Mouse (Mus musculus) CD4-positive helper T cell, adult 2 months (primary cell): ENCODE data around the gene Camk1g.

Experiments
- DNase-seq: peaks from one replicate; pipeline ENCODE4 v3.0.0-alpha.2; 2012; ENCODE audit warnings: low read depth, missing footprints, low spot score

The Camk1g gene

GRCm38 (mm10) chr1:193376478-193377134 is 6.5 kb upstream of the Camk1g start:
- peak; percentile 56 for DNase-seq

- no peak for DNase-seq
Measured at GRCm38 (mm10) chr1:193373906-193374413, 3.9 kb upstream of the Camk1g start.

- DNase-seq = no peak
Measured at GRCm38 (mm10) chr1:193369091-193369490, 1.0 kb downstream of the Camk1g start.

GRCm38 (mm10) chr1:193368055-193368454 is 2.0 kb downstream of the Camk1g start:
- DNase-seq = no peak

GRCm38 (mm10) chr1:193363801-193364231 is 6.3 kb downstream of the Camk1g start:
- DNase-seq = peak; percentile 56

- DNase-seq = no peak
Measured at GRCm38 (mm10) chr1:193362078-193362477, 8.0 kb downstream of the Camk1g start.

- no peak for DNase-seq
Measured at GRCm38 (mm10) chr1:193361181-193361580, 8.9 kb downstream of the Camk1g start.

- DNase-seq = no peak
Measured at GRCm38 (mm10) chr1:193359199-193359598, 10.9 kb downstream of the Camk1g start.

GRCm38 (mm10) chr1:193351583-193351982 is 18.5 kb downstream of the Camk1g start:
- DNase-seq = no peak

- no peak for DNase-seq
Measured at GRCm38 (mm10) chr1:193350546-193350801, 19.6 kb downstream of the Camk1g start.

GRCm38 (mm10) chr1:193349702-193350545 is 20.2 kb downstream of the Camk1g start:
- DNase-seq = peak; percentile 60

- no peak for DNase-seq
Measured at GRCm38 (mm10) chr1:193348261-193348962, 21.7 kb downstream of the Camk1g start.

GRCm38 (mm10) chr1:193346908-193347307 is 23.2 kb downstream of the Camk1g start:
- DNase-seq = no peak

GRCm38 (mm10) chr1:193344976-193345375 is 25.1 kb downstream of the Camk1g start:
- DNase-seq = no peak

GRCm38 (mm10) chr1:193343853-193344252 is 26.2 kb downstream of the Camk1g start:
- no peak for DNase-seq

GRCm38 (mm10) chr1:193342198-193342946 is 27.7 kb downstream of the Camk1g start:
- no peak for DNase-seq

GRCm38 (mm10) chr1:193338363-193338995 is 31.6 kb downstream of the Camk1g start:
- DNase-seq = peak; percentile 76

GRCm38 (mm10) chr1:193337787-193338310 is 32.2 kb downstream of the Camk1g start:
- DNase-seq = peak; percentile 38

GRCm38 (mm10) chr1:193337018-193337321 is 33.1 kb downstream of the Camk1g start:
- DNase-seq = peak; percentile 56

GRCm38 (mm10) chr1:193336122-193337017 is 33.7 kb downstream of the Camk1g start:
- DNase-seq = no peak
